Mouse (Mus musculus) forebrain, embryonic 12.5 days (tissue): Measurements from ENCODE around the gene Btbd9. TPM values are rescaled to one million over a fixed set of nuclear protein-coding genes. Genes with fewer than 3 reads are reported as not detected.
A peak's percentile ranks its signal among the peaks of the same experiment; 100 is the strongest.

Experiments
- ATAC-seq: fragments of 200-750 bp; cut with Nextera tagmentation; 2 replicates; pipeline ENCODE4 v1.8.0; 2017; ENCODE audit warnings: moderate TSS enrichment; ENCODE audit not compliant: low FRiP score
- H3K27ac ChIP-seq: fragments of 300-500 bp; sonication (generic); 2 replicates; pipeline ENCODE4 v1.5.1; 2016; ENCODE audit warnings: mild to moderate bottlenecking
- H3K27me3 ChIP-seq: fragments of 300-500 bp; sonication (generic); 2 replicates; pipeline ENCODE4 v1.6.1; 2016; ENCODE audit warnings: mild to moderate bottlenecking
- H3K36me3 ChIP-seq: fragments of 300-500 bp; sonication (generic); replicated peaks from 2 replicates; pipeline ENCODE4 v1.6.1; 2016; ENCODE audit warnings: mild to moderate bottlenecking
- H3K4me1 ChIP-seq: fragments of 300-500 bp; sonication (generic); 2 replicates; pipeline ENCODE4 v1.6.1; 2016
- H3K4me2 ChIP-seq: fragments of 300-500 bp; sonication (generic); 2 replicates; pipeline ENCODE4 v1.6.1; 2016; ENCODE audit warnings: mild to moderate bottlenecking, moderate library complexity
- H3K4me3 ChIP-seq: fragments of 300-500 bp; sonication (generic); replicated peaks from 2 replicates; pipeline ENCODE4 v1.5.1; 2016; ENCODE audit warnings: mild to moderate bottlenecking
- H3K9ac ChIP-seq: fragments of 300-500 bp; sonication (generic); 2 replicates; pipeline ENCODE4 v1.6.1; 2016; ENCODE audit warnings: mild to moderate bottlenecking
- H3K9me3 ChIP-seq: fragments of 300-500 bp; sonication (generic); 2 replicates; pipeline ENCODE4 v1.6.1; 2016
- WGBS: fragments of 180-500 bp; shearing (Covaris S2); methylation state at CpG from one replicate; pipeline ENCODE4 v1.1.7; 2016; 5-methylcytosine and 5-hydroxymethylcytosine counted together
- polyA plus RNA-seq: library from polyadenylated mRNA; unstranded; fragments of >200 nt; fragmentation: Nextera tagmentation; extraction: Ambion mirVana; gene quantifications from 2 replicates; pipeline ENCODE4 v1.2.1, GENCODE M21; 2016

The Btbd9 gene
- polyA plus RNA-seq, 1 experiment from 2014 or later, result 85.9 TPM

- Histone ChIP-seq H3K4me1 (peaks cover 14% of the 10 kb centered on the region), H3K27me3 (no peaks in the 10 kb centered on the region), H3K9ac (no peak overlapping the region), H3K27ac (no peak overlapping the region), H3K36me3 (peaks cover 44% of the 10 kb centered on the region), H3K9me3 (no peaks in the 10 kb centered on the region), H3K4me2 (no peak overlapping the region), H3K4me3 (no peak overlapping the region)
- ATAC-seq, result 0 out of 2 replicates have a peak, but pooled peaks have one; percentile 17
- 55% methylated on average over 5 of the region's 5 CpGs for WGBS
Observed at GRCm38 (mm10) chr17:30594407-30594806, 18.1 kb upstream of the Btbd9 start.

DNA sequence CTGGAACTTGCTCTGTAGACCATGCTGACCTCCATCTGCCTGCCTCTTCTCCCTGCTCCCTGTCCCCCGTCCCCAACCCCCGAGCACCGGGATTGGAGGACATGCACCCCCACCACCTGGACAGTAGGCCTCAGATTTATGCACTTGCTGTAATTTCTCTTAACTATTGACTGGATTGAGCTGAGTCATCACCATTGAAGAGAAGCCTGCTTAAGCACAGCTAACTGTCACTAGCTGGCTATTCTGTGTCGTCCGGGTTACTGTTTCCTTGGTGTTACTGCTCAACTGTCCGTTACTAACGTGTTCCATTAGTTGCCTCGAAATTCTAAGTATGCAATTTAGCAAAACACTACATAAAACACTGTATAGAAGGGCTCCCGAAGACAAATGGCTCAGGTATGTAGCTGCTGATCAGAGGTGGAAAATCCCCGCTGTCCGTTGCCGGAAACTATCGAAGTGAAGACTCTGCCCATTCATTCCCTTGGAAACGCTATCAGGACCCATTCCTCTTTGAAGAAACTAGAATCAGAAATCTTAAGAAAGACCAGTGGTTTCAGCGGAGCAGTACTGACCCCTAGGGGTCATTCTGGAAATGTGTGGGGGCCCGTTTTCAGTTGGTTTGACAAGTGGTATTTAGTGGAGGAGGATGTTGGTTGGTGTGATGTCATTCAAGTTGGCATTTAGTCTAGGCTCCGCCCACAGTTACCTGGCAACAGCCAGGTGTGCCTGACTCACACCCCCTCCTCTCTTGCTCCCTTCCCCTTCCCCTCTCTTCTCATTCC lies 14.3 kb upstream of the Btbd9 start:
- Histone ChIP-seq H3K4me3 (no peak overlapping the region), H3K27me3 (no peaks in the 10 kb centered on the region), H3K4me2 (no peak overlapping the region), H3K36me3 (peaks cover 21% of the 10 kb centered on the region), H3K27ac (no peak overlapping the region), H3K4me1 (peaks cover 18% of the 10 kb centered on the region), H3K9me3 (no peaks in the 10 kb centered on the region), H3K9ac (no peak overlapping the region)
- 48% methylated on average over 17 of the region's 17 CpGs for WGBS
- ATAC-seq, result 0 out of 2 replicates have a peak, but pooled peaks have one; percentile 36

- Histone ChIP-seq H3K4me2 (no peak overlapping the region), H3K4me1 (0 out of 2 replicates have a peak, but pooled peaks cover 4% of the 10 kb centered on the region), H3K9me3 (no peaks in the 10 kb centered on the region), H3K27ac (no peak overlapping the region), H3K9ac (no peak overlapping the region), H3K36me3 (no peaks in the 10 kb centered on the region), H3K4me3 (no peak overlapping the region), H3K27me3 (no peaks in the 10 kb centered on the region)
- 69% methylated on average over 2 of the region's 2 CpGs for WGBS
- ATAC-seq, result no peak
Observed at GRCm38 (mm10) chr17:30583258-30584001, 7.1 kb upstream of the Btbd9 start.

GRCm38 (mm10) chr17:30582313-30582712 lies 6.0 kb upstream of the Btbd9 start:
- no peak for ATAC-seq

GRCm38 (mm10) chr17:30581201-30581600 lies 4.9 kb upstream of the Btbd9 start:
- 87% methylated on average over 6 of the region's 6 CpGs for WGBS

More at GRCm38 (mm10) chr17:30582313-30582712, 6.0 kb upstream of the Btbd9 start:
- H3K27ac ChIP-seq, result no peak overlapping the region
- peaks cover 9% of the 10 kb centered on the region for H3K4me1 ChIP-seq
- no peak overlapping the region for H3K9ac ChIP-seq
- no peak overlapping the region for H3K4me2 ChIP-seq
- H3K4me3 ChIP-seq, result no peak overlapping the region
- 81% methylated on average over 3 of the region's 3 CpGs for WGBS
- no peaks in the 10 kb centered on the region for H3K27me3 ChIP-seq
- H3K9me3 ChIP-seq, result no peaks in the 10 kb centered on the region
- no peaks in the 10 kb centered on the region for H3K36me3 ChIP-seq

GRCm38 (mm10) chr17:30580781-30581180 lies 4.5 kb upstream of the Btbd9 start:
- Histone ChIP-seq H3K36me3 (no peaks in the 10 kb centered on the region), H3K4me1 (peaks cover 11% of the 10 kb centered on the region), H3K9me3 (no peaks in the 10 kb centered on the region), H3K4me2 (no peak overlapping the region), H3K4me3 (no peak overlapping the region), H3K27me3 (no peaks in the 10 kb centered on the region), H3K9ac (no peak overlapping the region), H3K27ac (no peak overlapping the region)
- WGBS, result 65% methylated on average over 1 of the region's 1 CpGs
- ATAC-seq, result no peak

More at GRCm38 (mm10) chr17:30581201-30581600, 4.9 kb upstream of the Btbd9 start:
- Histone ChIP-seq H3K36me3 (no peaks in the 10 kb centered on the region), H3K4me3 (no peak overlapping the region), H3K27ac (no peak overlapping the region), H3K4me1 (peaks cover 15% of the 10 kb centered on the region), H3K9ac (no peak overlapping the region), H3K27me3 (no peaks in the 10 kb centered on the region), H3K4me2 (no peak overlapping the region), H3K9me3 (no peaks in the 10 kb centered on the region)
- no peak for ATAC-seq

- 68% methylated on average over 12 of the region's 12 CpGs for WGBS
- H3K27me3 ChIP-seq, result no peaks in the 10 kb centered on the region
Observed at GRCm38 (mm10) chr17:30576946-30577345, 658 bp upstream of the Btbd9 start.

DNA sequence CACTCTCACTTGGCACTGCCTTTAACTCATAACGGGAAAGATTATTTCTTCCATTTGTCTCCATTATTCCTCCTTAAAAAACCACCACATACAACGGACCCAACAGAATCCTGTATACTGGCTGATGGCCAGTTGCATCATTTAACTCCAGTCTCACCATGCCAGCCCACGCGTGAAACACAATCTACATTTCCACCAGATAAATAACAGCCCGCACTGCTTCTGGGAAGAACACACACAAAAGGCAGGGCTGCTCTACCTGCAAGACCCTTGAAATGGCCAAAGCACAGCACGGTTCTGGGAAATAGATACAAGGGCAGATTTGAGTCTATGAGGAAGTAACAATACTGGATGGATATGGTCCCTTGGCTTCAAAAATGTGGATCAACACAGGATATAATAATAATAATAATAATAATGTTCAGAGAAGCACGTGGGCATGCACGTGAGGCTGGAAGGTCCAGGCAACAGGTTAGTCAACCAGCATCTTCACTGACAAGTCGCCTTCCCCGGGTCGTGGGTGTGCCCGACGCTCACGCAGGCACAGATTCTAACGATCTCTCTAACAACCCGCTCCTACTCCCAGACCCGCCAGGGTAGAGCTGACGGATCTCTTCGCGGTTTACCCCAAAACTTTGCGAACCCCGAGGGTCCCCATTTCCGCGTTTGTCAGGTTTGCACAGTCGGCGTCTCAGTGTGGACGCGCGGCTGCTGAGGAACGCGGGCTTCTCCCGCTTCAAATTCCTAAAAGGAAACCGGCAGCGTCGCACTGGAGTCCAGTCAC lies 975 bp downstream of the Btbd9 start:
- ATAC-seq, result peak; percentile 54
- no peaks in the 10 kb centered on the region for H3K27me3 ChIP-seq
- peak overlapping the region; percentile 77 for H3K4me3 ChIP-seq
- WGBS, result 8% methylated on average over 35 of the region's 35 CpGs
- peaks cover 32% of the 10 kb centered on the region for H3K4me1 ChIP-seq
- peak overlapping the region; percentile 71 for H3K4me2 ChIP-seq
- H3K9me3 ChIP-seq, result no peaks in the 10 kb centered on the region
- H3K9ac ChIP-seq, result peak overlapping the region; percentile 79
- no peaks in the 10 kb centered on the region for H3K36me3 ChIP-seq
- peak overlapping the region; percentile 89 for H3K27ac ChIP-seq

More at GRCm38 (mm10) chr17:30576946-30577345, 658 bp upstream of the Btbd9 start:
- H3K4me3 ChIP-seq, result peak overlapping the region; percentile 77
- H3K27ac ChIP-seq, result no peak overlapping the region
- ATAC-seq, result no peak
- H3K36me3 ChIP-seq, result no peaks in the 10 kb centered on the region
- peaks cover 27% of the 10 kb centered on the region for H3K4me1 ChIP-seq
- no peaks in the 10 kb centered on the region for H3K9me3 ChIP-seq
- H3K4me2 ChIP-seq, result peak overlapping the region; percentile 71
- H3K9ac ChIP-seq, result peak overlapping the region; percentile 79

DNA sequence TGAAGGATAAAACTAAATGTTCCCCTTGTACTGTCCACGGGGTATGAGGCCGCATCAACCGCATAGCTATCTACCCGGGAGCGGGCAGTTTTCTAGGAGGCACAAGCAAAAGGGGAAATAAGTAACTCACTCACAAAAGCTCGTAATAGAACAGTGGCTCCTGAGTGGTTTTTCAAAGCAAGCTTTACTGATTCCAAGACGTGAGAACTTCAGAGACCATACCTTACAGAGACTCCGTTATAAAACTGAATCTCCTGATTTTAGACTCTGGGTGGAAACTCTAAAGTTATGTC lies 1.6 kb downstream of the Btbd9 start:
- Histone ChIP-seq H3K4me2 (peak overlapping the region; percentile 71), H3K4me3 (no peak overlapping the region), H3K9me3 (no peaks in the 10 kb centered on the region), H3K27me3 (no peaks in the 10 kb centered on the region), H3K27ac (no peak overlapping the region), H3K9ac (peak overlapping the region; percentile 17; the same call in 1 of the 2 replicates), H3K36me3 (no peaks in the 10 kb centered on the region), H3K4me1 (peaks cover 32% of the 10 kb centered on the region)
- 75% methylated on average over 8 of the region's 8 CpGs for WGBS
- ATAC-seq, result no peak

DNA sequence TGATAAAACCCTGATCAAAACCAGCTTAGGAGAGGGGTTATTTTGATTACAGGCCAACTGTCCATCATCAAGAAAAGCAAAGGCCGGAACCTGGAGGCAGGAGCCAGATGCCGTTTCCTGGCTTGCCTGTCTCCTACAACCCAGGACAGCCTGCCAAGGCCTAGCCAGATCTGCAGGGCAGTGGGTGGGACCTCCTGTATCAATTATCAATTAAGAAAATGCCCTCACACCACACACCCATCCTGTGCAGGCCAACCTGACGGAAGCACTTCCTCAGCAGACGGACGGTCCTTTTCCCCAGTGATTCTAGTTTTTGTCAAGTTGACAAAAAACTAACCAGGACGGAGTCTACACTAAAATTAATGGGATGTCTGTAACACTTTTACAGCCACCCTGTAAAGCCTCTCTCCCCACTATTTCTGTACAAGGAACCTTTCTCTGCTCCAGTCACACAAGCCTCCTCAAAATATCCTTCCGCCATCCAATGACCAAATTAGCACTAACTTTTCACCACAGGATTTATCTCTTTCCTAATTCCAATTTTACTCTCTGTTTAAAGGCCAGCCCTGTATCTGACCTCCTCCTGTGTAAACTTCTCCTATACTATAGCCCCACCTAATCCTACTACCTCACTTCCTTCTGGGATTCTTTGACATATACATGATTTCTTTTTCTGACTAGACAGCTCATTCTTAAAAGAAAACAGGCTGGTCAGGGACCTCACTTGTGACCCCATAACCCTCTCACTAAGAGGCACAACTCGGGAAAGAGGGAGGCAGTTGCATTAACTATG lies 2.1 kb downstream of the Btbd9 start:
- Histone ChIP-seq H3K27me3 (no peaks in the 10 kb centered on the region), H3K4me2 (no peak overlapping the region), H3K4me1 (peaks cover 32% of the 10 kb centered on the region), H3K27ac (no peak overlapping the region), H3K9ac (peak overlapping the region; percentile 17; the same call in 1 of the 2 replicates), H3K4me3 (no peak overlapping the region), H3K36me3 (no peaks in the 10 kb centered on the region), H3K9me3 (no peaks in the 10 kb centered on the region)
- no peak for ATAC-seq
- WGBS, result 84% methylated on average over 8 of the region's 8 CpGs

GRCm38 (mm10) chr17:30570971-30571370 lies 5.3 kb downstream of the Btbd9 start:
- 70% methylated on average over 3 of the region's 3 CpGs for WGBS
- Histone ChIP-seq H3K27ac (no peak overlapping the region), H3K9me3 (no peaks in the 10 kb centered on the region), H3K9ac (no peak overlapping the region), H3K27me3 (no peaks in the 10 kb centered on the region), H3K4me2 (no peak overlapping the region), H3K4me3 (no peak overlapping the region), H3K4me1 (peaks cover 20% of the 10 kb centered on the region), H3K36me3 (no peaks in the 10 kb centered on the region)
- no peak for ATAC-seq
